Mouse (Mus musculus) spleen, adult 2 months (tissue): ENCODE results near the gene Xrcc3.

Source experiments
- CTCF ChIP-seq: fragments of 200-500 bp; IDR thresholded peaks from 2 replicates; pipeline ENCODE4 v1.5.1; 2011; ENCODE audit warnings: mild to moderate bottlenecking, inconsistent platforms; ENCODE audit not compliant: insufficient read depth, insufficient read length, insufficient replicate concordance; ENCODE audit errors: extremely low read depth
- POLR2A ChIP-seq: fragments of 200-500 bp; IDR thresholded peaks from 2 replicates; pipeline ENCODE4 v1.6.1; 2011; ENCODE audit warnings: low read depth, low read length, inconsistent platforms

DNA sequence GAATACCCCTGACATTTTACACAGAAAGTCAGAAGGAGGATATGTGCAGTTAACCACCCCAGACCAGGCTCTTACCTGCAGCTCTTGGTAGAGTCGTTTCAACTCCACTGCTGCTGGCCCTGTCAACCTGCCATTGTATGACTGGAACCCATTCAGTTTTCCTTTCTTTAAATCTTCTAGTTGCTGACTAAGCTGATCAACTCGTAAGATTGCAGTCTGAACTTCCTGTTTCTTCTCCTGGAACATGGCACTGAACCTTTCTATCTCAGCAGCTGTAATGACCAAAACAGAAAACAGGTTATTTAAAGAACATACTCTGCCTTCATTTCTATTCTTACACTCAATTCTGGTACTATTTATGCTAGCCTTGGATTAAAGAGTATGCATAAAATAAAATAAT lies 29.8 kb upstream of the Xrcc3 start:
- TF ChIP-seq CTCF (no peak), POLR2A (no peak)
